Mouse (Mus musculus) intestine, embryonic 15.5 days (tissue): Measurements from ENCODE around the gene Gm10352. TPM values are rescaled to one million over a fixed set of nuclear protein-coding genes. Genes with fewer than 3 reads are reported as not detected.
"Not testable (repeated sequence)": the region's sequence is repeated elsewhere in the genome, so short reads cannot be mapped to it uniquely, and the experiment has no call there.

Source experiments
- ATAC-seq: fragments of 200-750 bp; cut with Nextera tagmentation; 2 replicates; pipeline ENCODE4 v1.8.0; 2017; ENCODE audit warnings: moderate TSS enrichment, moderate library complexity
- H3K27ac ChIP-seq: fragments of 300-500 bp; sonication (generic); 2 replicates; pipeline ENCODE4 v1.5.1; 2015; ENCODE audit warnings: mild to moderate bottlenecking, inconsistent platforms
- H3K27me3 ChIP-seq: fragments of 300-500 bp; sonication (generic); replicated peaks from 2 replicates; pipeline ENCODE4 v1.6.1; 2015; ENCODE audit warnings: inconsistent platforms
- H3K36me3 ChIP-seq: fragments of 300-500 bp; sonication (generic); 2 replicates; pipeline ENCODE4 v1.6.1; 2015; ENCODE audit warnings: inconsistent platforms
- H3K4me1 ChIP-seq: fragments of 300-500 bp; sonication (generic); replicated peaks from 2 replicates; pipeline ENCODE4 v1.6.1; 2015; ENCODE audit warnings: inconsistent platforms
- H3K4me2 ChIP-seq: fragments of 300-500 bp; sonication (generic); replicated peaks from 2 replicates; pipeline ENCODE4 v1.6.1; 2015; ENCODE audit warnings: mild to moderate bottlenecking, inconsistent platforms
- H3K4me3 ChIP-seq: fragments of 300-500 bp; sonication (generic); replicated peaks from 2 replicates; pipeline ENCODE4 v1.5.1; 2015; ENCODE audit warnings: inconsistent platforms
- H3K9ac ChIP-seq: fragments of 300-500 bp; sonication (generic); 2 replicates; pipeline ENCODE4 v1.6.1; 2015; ENCODE audit warnings: inconsistent platforms
- H3K9me3 ChIP-seq: fragments of 300-500 bp; sonication (generic); 2 replicates; pipeline ENCODE4 v1.6.1; 2016; ENCODE audit warnings: inconsistent platforms
- WGBS: fragments of 180-500 bp; shearing (Covaris S2); methylation state at CpG from one replicate; pipeline ENCODE4 v1.1.7; 2015; 5-methylcytosine and 5-hydroxymethylcytosine counted together
- polyA plus RNA-seq: library from polyadenylated mRNA; unstranded; fragments of >200 nt; fragmentation: Nextera tagmentation; extraction: Ambion mirVana; gene quantifications from 2 replicates; pipeline ENCODE4 v1.2.1, GENCODE M21; 2015

Gene Gm10352
- polyA plus RNA-seq: 0.09 and 0.30 TPM in 2 replicates

- WGBS: no CpG with 5 or more reads among the region's 9 CpGs
- not testable (repeated sequence) for H3K4me2 ChIP-seq, H3K27me3 ChIP-seq, ATAC-seq, H3K36me3 ChIP-seq, H3K4me1 ChIP-seq, H3K4me3 ChIP-seq, H3K27ac ChIP-seq, H3K9ac ChIP-seq, H3K9me3 ChIP-seq
Observed at GRCm38 (mm10) chrY:2900689-2901088, at the start of gene Gm10352. Gene Gm10352 (plus strand): TSS chrY:2900989.

GRCm38 (mm10) chrY:2932282-2932681, 31.5 kb downstream of the Gm10352 start, which contains the start of gene Gm29289:
Gene Gm29289 (plus strand): TSS chrY:2932582.
- H3K27ac ChIP-seq, H3K9ac ChIP-seq, H3K4me1 ChIP-seq, H3K27me3 ChIP-seq, H3K9me3 ChIP-seq, H3K4me3 ChIP-seq, H3K36me3 ChIP-seq, ATAC-seq, H3K4me2 ChIP-seq: not testable (repeated sequence)
- no CpG with 5 or more reads among the region's 9 CpGs for WGBS

Other genes starting within 250 kb of the Gm10352 start
- not detected in 2 replicates for gene Sry, start 237.3 kb upstream of the Gm10352 start, polyA plus RNA-seq
- gene H2al2b, start 180.3 kb upstream of the Gm10352 start, polyA plus RNA-seq: not detected in 2 replicates
- not detected in 2 replicates for gene Gm4064, start 104.8 kb upstream of the Gm10352 start, polyA plus RNA-seq
- gene Rbmy, start 70.3 kb upstream of the Gm10352 start, polyA plus RNA-seq: not detected in 2 replicates
- not detected in 2 replicates for gene Gm10256, start 70.3 kb upstream of the Gm10352 start, polyA plus RNA-seq
- not detected in 2 replicates for gene Gm29289, start 31.6 kb downstream of the Gm10352 start, polyA plus RNA-seq